10 mouse cellular contexts compared by ENCODE assay signal in the genomic region with DNA sequence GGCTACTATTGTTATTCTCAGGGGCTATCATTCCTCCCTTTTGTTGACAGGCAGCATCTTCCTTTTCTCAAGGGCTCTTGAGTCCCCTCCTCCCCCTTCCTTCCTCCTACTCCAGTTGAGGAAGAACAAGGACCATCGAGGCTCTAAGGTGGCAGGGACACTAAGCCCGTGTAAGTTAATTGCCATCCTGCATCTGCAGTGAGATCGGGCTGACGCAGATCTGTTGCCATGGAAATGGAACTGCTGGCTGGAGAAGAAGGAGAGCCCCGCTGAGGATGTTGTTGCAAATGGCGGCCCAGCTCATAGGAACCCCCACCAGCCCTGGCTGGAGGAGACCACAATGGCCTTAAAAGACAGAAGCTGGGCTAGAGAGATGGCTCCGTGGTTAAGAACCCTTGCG. TPM values are rescaled to one million over a fixed set of nuclear protein-coding genes. Genes with fewer than 3 reads are reported as not detected.
DNase-seq lines count a peak whose midpoint lies in the region; ATAC-seq and TF ChIP-seq lines count a peak whose summit lies in the region.
"Had no signal": no experiment of that assay in that cellular context is flagged by ENCODE, and none has a peak within 500 bp of the region (broad histone marks: within the 10 kb centered on the region; RNA-seq: fewer than 3 reads in every experiment).

No protein-coding gene starts in this region.

- intact Hi-C loops in left cerebral cortex, postnatal 25 days (cut with DNase I) = no loop called here

- H3K4me1 ChIP-seq in forebrain, embryonic 14.5 days (ENCODE audit: control insufficient read depth, insufficient read depth, low read length) = peaks cover 11% of the 10 kb centered on the region; the same call in 1 of the 2 replicates

- H3K9me3 ChIP-seq in forebrain, embryonic 14.5 days (replicated peaks; ENCODE audit: control insufficient read depth, low read length) = no peaks in the 10 kb centered on the region

- peak; percentile 68; the same call in 1 of the 2 replicates for ATAC-seq in forebrain, embryonic 14.5 days
- no peak for ATAC-seq in activated CD4-positive, CD25-positive, alpha-beta regulatory T cell, adult 4 months

- no peak for TF ChIP-seq CTCF in layer of hippocampus, adult 2 months (conservative IDR thresholded peaks at IDR 0.05)

- H3K4me3 ChIP-seq in layer of hippocampus, adult 2 months = no peak overlapping the region
- no peak overlapping the region for H3K4me3 ChIP-seq in forebrain, embryonic 14.5 days (ENCODE audit: low read depth, low read length)

- peak overlapping the region; percentile 17; the same call in 1 of the 2 replicates for H3K9ac ChIP-seq in forebrain, embryonic 14.5 days (ENCODE audit: low read length)

- no peaks in the 10 kb centered on the region for H3K36me3 ChIP-seq in forebrain, embryonic 14.5 days (ENCODE audit: control insufficient read depth, insufficient read depth, low read length)

- WGBS in forebrain, embryonic 14.5 days = 6% methylated on average over 8 of the region's 8 CpGs

- DNase-seq in layer of hippocampus, adult 2 months (ENCODE audit: low spot score in 2 of 2) = peak in 1 of 2 experiments; percentile 42
- no peak for DNase-seq in layer of hippocampus, adult 9-11 months
- peak; percentile 83 for DNase-seq in forebrain, embryonic 14.5 days (ENCODE audit: low spot score)
- DNase-seq in left cerebral cortex, postnatal 25 days (ENCODE audit: low spot score in 2 of 2) = peak; percentile 51 to 71
- peak; percentile 63 to 74 for DNase-seq in right cerebral cortex, adult 2 months (ENCODE audit: low spot score in 2 of 2)
- no peak for DNase-seq in thymus, postnatal 0 days (ENCODE audit: low spot score)
- no peak for DNase-seq in kidney, postnatal 4 days
- DNase-seq: gastrocnemius, postnatal 14 days; lung, postnatal 4 days had no signal

- peak overlapping the region; percentile 62 for H3K4me2 ChIP-seq in forebrain, embryonic 14.5 days (ENCODE audit: low read length)

- H3K27me3 ChIP-seq in forebrain, embryonic 14.5 days (replicated peaks; ENCODE audit: control insufficient read depth, insufficient read depth, low read length) = 0 out of 2 replicates have a peak, but pooled peaks cover 5% of the 10 kb centered on the region

- peak overlapping the region; percentile 28; the same call in 1 of the 2 replicates for H3K27ac ChIP-seq in layer of hippocampus, adult 2 months
- peak overlapping the region; percentile 80 for H3K27ac ChIP-seq in forebrain, embryonic 14.5 days (ENCODE audit: low read depth, low read length)

RNA-seq across cellular contexts. Expression of a gene that starts 3.2 kb away (rescaled TPM):
- total RNA-seq in layer of hippocampus, adult 2 months (2021) = 100 to 1,000 TPM; 126 to 132 TPM
- polyA plus RNA-seq in forebrain, embryonic 14.5 days (2014; fragmentation: Nextera tagmentation; extraction: Ambion mirVana) = 108 and 139 TPM in 2 replicates
- total RNA-seq in left cerebral cortex, postnatal 25 days (2021) = 100 to 1,000 TPM; 174 to 185 TPM
- polyA plus RNA-seq in thymus, postnatal 0 days (2015; fragmentation: Nextera tagmentation; extraction: Ambion mirVana) = 0.12 and 0.14 TPM in 2 replicates
- polyA plus RNA-seq in activated CD4-positive, CD25-positive, alpha-beta regulatory T cell, adult 4 months (2017; shearing (Covaris generic)) = not detected
- total RNA-seq: gastrocnemius, postnatal 14 days had no signal

RNA-seq across cellular contexts. Expression of a gene that starts 9.1 kb away (rescaled TPM):
- 100 to 1,000 TPM; 175 to 189 TPM for total RNA-seq in layer of hippocampus, adult 2 months (2021)
- 54.0 and 63.6 TPM in 2 replicates for polyA plus RNA-seq in forebrain, embryonic 14.5 days (2014; fragmentation: Nextera tagmentation; extraction: Ambion mirVana)
- 100 to 1,000 TPM; 154 to 169 TPM for total RNA-seq in left cerebral cortex, postnatal 25 days (2021)
- 41.6 and 51.7 TPM in 2 replicates for polyA plus RNA-seq in thymus, postnatal 0 days (2015; fragmentation: Nextera tagmentation; extraction: Ambion mirVana)
- polyA plus RNA-seq in activated CD4-positive, CD25-positive, alpha-beta regulatory T cell, adult 4 months (2017; shearing (Covaris generic)) = 10 to 100 TPM; 50.9 to 69.5 TPM

Comparison
In these comparisons a context has a peak if more than half of its experiments do, and no peak if none do; other contexts are left out.
1. DNase-seq: peak in forebrain, embryonic 14.5 days (single experiment), left cerebral cortex, postnatal 25 days (2 of 2) and right cerebral cortex, adult 2 months (2 of 2); none in layer of hippocampus, adult 9-11 months (single experiment), thymus, postnatal 0 days (single experiment) and kidney, postnatal 4 days (0 of 2).
2. RNA of a gene that starts 3.2 kb away (polyA plus RNA-seq): 108 to 139 TPM in forebrain, embryonic 14.5 days; 0.12 to 0.14 TPM in thymus, postnatal 0 days and not detected in activated CD4-positive, CD25-positive, alpha-beta regulatory T cell, adult 4 months; every median in the first group is over 10 times any median in the second.